Mouse (Mus musculus): Measurements from ENCODE around the gene C2.
A peak's percentile ranks its signal among the peaks of the same experiment; 100 is the strongest.
"Not testable (repeated sequence)": the region's sequence is repeated elsewhere in the genome, so short reads cannot be mapped to it uniquely, and the experiment has no call there.

The C2 gene

DNA sequence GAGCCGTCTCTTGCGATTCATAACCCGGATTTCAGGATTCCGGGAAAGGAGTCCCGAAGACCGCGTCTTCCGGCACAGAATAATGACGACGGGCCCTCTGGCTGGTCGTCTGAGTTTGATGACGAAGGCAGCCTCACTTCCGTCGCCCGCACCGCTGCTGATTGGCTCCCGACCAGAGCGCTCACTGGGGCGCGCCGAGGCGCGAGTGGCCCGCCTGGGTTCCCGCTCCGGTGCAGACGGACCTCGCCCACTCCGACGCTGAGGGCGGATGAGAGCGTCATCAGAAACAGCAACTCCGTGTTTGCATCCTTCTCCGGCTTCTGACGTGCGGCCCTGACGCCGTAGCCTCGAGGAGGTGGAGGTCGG lies 61.2 kb downstream of the C2 start, which contains the start of the genes Stk19 and Dxo:
Gene Stk19 (minus strand): TSS at position 90 of the 366 bp plus-strand sequence.
Gene Dxo (plus strand): TSS at position 164 of the 366 bp plus-strand sequence.
- peak; percentile 98 for DNase-seq (ENCODE audit: low read depth, low spot score)

DNA sequence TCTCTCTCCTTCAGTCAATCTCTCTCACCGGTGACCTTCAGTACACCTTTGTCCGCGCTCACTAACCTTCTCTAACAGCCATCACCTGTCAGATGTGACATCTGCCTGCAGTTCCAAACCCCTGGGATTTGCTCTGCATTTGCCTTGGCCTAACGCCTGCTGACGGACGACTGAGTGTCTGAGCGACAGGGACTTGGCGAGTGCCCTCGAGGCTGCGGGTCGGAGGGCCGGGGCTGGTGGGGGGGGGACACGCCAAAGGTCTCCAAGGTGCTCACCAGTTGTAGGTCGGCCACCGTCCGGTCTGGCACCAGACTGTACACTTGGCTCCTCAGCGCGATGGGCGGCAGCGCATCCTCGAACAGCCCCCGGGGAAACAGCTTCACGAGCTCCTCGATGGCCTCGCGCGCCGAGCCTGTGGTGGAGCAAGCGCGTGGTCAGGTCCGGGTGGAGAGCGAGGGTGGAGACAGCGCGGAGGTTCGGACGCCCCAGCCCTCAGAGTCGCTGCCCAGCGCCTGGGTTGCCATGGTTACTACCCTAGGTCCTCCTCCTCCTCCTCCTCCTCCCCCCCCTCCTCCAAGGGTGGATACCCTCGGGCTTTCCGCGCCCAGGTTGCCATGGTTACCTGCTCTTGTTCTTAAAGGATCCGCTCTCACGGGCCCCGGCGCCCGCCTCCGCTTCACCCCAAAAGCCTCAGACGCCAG lies 61.8 kb downstream of the C2 start:
- no peak for DNase-seq (ENCODE audit: low read depth, low spot score)

DNA sequence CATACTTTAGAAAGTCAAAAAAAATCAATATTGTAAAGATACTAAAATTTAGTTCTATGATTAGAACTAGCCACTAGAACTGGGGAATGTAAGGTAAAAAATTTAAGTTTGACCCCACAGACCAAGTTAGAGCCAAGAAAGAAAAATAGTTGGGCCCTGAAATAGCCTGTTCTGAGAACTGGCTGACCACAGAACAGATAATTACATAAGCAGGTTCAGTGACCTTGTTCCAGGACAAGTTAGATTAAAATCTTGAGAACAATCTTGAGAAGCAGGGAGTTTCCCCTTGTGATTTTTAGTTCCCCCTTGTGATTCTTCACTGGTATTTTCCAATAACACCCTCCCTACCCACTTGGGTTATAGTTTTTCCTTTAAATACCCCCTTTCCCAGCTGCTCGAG lies 67.3 kb downstream of the C2 start:
- DNase-seq (ENCODE audit: low read depth, low spot score): not testable (repeated sequence)

DNA sequence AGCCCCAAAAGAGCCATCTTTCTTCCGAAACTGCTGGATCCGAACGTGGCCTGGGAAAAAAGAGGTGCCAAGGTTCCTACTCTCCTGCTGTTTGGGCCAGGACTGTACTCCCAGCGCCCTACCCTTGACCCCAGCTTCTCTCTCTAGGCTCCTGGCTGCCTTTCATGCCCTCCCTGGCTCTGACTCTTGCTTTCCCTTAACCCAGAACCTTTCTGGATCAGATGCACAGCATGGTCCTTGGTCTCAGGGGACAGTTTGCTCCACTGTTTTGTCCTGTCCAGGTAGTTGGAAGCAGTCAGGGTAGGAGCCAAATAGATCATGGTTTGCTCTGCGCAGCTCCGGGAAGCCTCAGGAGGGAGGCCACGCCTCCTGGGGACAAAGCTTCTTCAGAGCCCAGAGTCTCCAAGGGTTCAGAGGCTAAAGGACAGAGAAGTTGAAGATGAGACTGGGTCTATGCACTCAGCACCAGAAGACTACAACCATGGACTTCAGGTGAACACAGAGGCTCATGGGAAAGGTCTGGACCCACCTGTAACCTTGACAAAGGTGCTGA lies 83.2 kb downstream of the C2 start:
- DNase-seq (ENCODE audit: low read depth, low spot score): no peak

DNA sequence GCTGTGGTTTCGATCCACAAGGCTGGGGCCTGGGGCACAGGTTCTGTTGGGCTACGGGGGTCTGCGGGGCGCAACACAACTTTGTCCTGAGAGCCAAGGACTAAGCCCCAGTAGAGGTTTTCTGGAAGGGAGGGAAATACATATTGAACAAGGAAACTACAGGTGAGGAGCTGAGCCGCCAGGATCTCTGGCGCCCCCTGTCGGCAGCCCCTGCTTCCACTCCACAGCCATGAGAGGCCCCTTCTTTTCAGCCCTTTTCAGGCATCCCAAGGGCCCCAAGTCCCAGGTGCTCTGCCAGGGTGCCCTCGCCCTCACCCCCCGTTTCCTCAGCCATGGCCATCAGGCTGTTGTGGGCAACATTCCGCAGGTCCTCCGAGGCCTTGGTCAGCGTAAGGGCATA lies 84.3 kb downstream of the C2 start:
- DNase-seq (ENCODE audit: low read depth, low spot score): peak; percentile 76

All from ZHBTc4 (cell line).